Mouse (Mus musculus) embryo, embryonic 10.5 days (tissue): ENCODE results near the gene Gramd2.

ENCODE experiments used
- DNase-seq: peaks from one replicate; pipeline ENCODE4 v3.0.0-alpha.2; 2015; ENCODE audit warnings: low spot score

Gene Gramd2

GRCm38 (mm10) chr9:59679678-59680533, at the start of gene Gramd2:
TSS of gene Gramd2 (plus strand) at chr9:59680144.
- DNase-seq: peak; percentile 91

DNA sequence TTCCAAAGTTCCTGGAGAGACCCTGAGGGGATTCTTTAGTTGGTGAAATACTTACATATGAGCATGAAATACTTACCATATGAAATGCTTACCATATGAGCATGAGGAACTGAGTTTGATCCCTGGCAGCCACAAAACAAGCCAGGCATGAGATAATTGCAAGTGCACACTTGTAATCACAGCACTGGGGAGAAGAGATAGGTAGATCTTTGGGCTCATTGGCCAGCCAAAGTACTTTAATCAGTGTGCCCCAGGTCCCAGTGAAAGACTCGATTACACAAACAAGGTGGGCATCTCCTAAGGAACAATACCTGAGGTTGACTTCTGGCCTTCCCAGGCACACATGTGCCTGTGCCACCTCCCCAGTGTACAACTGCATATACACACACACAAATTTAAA, 41.6 kb upstream of the Gramd2 start:
- no peak for DNase-seq

DNA sequence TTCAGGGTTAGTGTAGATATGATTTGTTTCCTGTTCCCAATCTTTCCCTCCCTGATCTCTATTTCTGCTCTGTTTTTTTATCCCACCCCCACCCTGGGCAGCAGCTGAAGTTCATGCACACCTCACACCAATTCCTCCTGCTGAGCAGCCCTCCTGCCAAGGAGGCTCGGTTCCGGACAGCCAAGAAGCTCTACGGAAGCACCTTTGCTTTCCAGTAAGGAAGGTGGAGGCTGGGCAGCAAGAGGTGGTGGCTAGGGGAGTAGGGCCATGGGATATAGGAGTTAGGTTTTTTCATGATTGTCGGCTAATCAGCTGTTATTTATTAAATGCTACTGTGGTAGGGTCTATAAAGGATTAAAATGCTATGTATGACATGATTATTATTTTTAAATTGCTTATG, 40.0 kb upstream of the Gramd2 start:
- no peak for DNase-seq

- no peak for DNase-seq
Observed at GRCm38 (mm10) chr9:59641320-59641719, 38.6 kb upstream of the Gramd2 start.

GRCm38 (mm10) chr9:59649911-59650310, 30.0 kb upstream of the Gramd2 start:
- DNase-seq: no peak

DNA sequence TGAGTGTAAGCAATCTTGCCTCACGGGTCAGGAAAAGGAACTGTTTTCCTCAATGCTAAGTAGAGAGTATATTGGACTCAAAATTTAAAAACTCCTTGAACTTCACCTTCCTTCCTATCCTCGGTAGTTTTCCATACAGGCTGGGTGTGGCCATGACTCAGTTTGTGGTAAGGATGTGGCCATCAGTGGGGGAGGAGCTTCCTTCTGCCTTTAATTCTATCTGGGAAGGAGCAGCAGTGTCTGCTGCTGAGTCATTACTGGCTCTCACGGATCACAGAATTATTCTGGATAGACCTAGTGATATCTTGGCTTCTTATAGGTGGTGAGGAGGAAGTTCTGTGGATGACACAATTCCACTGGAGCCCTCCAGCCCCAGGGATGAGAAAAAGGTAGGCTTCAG, 26.6 kb upstream of the Gramd2 start:
- no peak for DNase-seq

DNA sequence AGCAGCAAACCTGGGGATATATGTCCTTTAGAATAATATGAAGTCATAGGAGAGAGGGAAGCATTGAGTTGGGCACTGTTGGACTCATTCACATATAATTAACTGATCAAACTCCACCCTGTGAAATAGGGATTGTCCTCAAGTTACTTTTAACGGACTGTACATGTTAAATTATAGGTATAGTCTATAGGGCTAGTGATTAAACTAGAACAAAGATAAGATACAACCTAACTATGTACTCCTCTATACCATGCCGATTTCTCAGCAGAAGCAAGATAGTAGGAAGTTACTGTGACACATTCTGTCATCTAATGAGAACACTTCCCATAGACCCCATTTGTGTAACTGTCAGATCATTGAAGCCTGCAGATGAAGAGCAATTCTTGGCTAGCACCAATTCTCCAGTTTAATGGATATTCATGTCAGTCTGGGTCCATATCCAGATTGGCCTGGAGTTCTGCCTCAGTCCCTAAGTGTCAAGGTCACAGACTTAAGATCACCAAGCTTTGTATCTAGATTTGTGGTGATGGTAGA, 25.4 kb upstream of the Gramd2 start:
- no peak for DNase-seq

- DNase-seq: peak; percentile 99
Observed at GRCm38 (mm10) chr9:59655958-59656634, 23.8 kb upstream of the Gramd2 start, which contains the start of gene Pkm. TSS of gene Pkm (plus strand) at chr9:59656368.

DNA sequence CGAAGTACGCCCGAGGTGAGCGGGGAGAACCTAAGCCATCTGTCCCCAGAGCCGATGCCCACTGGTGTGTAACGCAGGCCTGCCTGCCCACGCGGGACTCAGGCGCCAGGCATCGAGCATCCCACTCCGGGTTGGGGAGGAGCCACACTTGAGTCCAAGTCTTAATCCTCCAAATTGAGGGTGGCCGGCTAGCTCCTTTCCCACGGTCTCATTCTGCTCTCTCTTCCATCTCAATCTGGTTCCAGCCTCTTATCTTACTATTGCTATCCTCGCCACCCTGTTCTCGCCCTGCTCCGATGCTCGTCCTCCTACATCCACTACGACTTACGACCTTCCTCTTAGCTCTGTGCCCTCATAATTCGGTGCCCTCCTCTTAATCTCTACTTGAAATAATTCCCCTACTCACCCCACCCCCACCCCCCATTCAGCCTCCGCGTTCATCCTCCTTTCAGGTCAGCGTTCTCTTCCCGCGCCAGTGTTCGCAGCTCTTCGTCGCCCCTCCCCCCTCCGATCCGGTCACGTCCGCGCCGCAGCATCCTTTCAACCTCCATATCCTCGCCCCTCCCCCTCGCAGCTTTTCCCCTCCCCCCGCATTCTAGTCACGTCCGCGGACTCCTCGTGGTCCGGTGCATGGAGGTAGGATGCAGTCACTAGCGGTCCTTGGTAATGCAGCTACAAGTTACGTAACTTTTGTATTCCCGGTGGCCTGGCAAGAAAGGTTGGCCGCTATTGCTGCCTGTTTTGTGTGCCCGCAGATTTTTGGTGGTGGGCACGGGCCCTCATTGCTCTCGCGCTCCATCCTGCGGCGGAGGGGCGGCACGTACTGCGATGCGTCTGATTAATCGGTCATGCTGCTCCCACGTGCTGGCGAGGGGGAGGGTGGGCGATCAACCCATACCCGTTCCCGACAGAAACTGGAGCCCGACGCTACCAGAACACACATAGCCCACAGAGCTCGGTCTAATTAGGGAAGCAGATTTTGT, 23.0 kb upstream of the Gramd2 start:
- DNase-seq: peak; percentile 96

DNA sequence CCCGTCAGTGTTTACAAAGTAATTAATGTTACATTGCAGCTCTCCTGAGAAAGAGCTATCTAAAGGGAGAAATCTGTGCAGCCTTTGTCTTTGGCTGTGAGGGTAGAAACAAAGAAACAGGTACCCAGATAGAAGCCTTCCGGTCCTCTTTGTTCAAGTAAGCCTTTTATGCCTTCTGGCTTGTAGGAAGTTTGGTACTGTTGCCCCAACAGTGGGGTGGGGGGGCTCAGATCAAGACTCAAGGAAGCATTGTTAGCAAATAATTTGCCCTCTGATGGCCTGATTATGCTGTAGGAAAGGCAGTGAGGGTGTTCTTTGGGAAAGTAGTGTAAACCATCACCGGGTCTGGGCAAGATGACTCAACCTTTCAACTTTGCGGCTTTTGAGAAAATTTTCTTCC, 21.8 kb upstream of the Gramd2 start:
- DNase-seq: peak; percentile 50

- DNase-seq: peak; percentile 96
Observed at GRCm38 (mm10) chr9:59659036-59660026, 20.6 kb upstream of the Gramd2 start.

DNA sequence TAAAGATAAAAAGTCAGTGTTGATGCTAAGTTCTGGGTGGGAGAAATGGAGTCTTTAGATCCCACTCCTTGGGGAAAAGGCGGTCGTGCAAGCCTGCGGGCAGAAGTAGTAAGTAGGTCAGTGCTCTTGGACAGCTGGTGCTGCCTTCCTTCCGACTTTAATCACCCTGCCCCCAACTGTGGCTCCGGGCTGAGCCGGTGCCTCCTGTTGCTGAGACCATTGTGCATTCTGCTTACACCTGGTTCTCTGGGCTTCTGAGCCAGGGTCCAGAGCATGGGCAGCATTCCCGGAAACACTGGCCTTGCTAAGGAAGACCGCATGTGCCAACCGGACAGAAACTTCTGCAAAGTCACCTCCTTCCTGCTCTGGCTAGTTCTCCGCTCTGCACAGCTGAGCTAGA, 19.5 kb upstream of the Gramd2 start:
- DNase-seq: no peak

GRCm38 (mm10) chr9:59661298-59661975, 18.5 kb upstream of the Gramd2 start:
- no peak for DNase-seq

GRCm38 (mm10) chr9:59663226-59663625, 16.7 kb upstream of the Gramd2 start:
- no peak for DNase-seq

- no peak for DNase-seq
Observed at GRCm38 (mm10) chr9:59663957-59664356, 16.0 kb upstream of the Gramd2 start.

DNA sequence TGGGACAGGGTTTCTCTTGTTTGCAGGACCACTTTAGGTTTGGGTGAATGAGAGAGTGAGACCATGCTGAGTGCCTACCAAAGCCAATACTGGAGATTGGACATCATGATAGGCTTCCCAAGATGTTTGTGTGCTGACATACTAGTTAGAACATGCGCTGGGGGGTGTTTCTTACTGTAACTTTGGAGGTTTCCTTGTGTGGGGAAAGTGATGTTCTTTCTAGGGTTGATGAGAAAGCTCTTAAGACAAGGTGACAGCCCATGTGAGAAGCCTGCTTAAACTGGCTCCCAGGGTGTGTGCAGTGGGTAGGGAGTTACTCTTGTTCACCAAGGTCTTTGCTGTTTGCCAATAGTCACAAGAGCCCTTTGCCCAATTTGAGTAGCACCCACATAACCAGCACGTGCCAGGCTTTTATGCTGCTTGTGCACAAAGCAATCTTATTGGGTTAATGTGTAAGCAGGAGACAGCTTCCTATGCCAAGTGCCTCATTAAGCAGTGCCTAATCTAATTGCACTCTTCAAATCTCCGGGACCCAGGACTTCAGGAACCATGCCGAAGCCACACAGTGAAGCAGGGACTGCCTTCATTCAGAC, 15.2 kb upstream of the Gramd2 start:
- no peak for DNase-seq

- DNase-seq: no peak
Observed at GRCm38 (mm10) chr9:59666016-59666415, 13.9 kb upstream of the Gramd2 start.

GRCm38 (mm10) chr9:59666813-59667212, 13.1 kb upstream of the Gramd2 start:
- DNase-seq: no peak

DNA sequence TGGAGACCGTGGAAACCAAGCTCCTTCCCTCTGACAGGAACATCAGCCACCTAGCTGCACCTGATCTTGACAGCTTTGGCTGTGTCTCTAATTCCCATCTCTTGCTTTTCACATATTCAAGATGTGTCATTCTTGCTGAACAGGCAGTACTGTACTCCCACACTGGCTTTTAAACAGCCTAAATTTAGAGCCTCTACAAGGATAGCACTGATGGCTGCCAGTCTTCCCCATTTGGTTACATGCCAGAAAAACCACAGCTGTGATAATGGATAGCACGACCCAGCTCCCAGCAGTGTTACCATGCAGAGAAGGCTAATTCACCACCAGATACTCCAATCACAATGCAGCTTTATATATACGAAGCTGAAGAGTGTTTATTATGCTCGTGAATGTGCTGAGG, 12.7 kb upstream of the Gramd2 start:
- DNase-seq: no peak

GRCm38 (mm10) chr9:59667904-59668303, 12.0 kb upstream of the Gramd2 start:
- DNase-seq: no peak
